Mouse (Mus musculus): ENCODE data around the gene Aqp6. TPM values are rescaled to one million over a fixed set of nuclear protein-coding genes. Genes with fewer than 3 reads are reported as not detected.

Aqp6 gene
- polyA plus RNA-seq, 1 experiment from 2014 or later, result 0.22 TPM

Other genes with a start within 250 kb of the Aqp6 start
- 8.6 and 8.9 TPM in 2 replicates for gene Fmnl3, start 230.9 kb upstream of the Aqp6 start, polyA plus RNA-seq (2014; fragmentation: Nextera tagmentation; extraction: Ambion mirVana)
- gene Tmbim6, start 208.5 kb upstream of the Aqp6 start, polyA plus RNA-seq (2014; fragmentation: Nextera tagmentation; extraction: Ambion mirVana), result 228 and 248 TPM in 2 replicates
- gene Nckap5l, start 143.7 kb upstream of the Aqp6 start, polyA plus RNA-seq (2014; fragmentation: Nextera tagmentation; extraction: Ambion mirVana), result 8.0 and 9.4 TPM in 2 replicates
- gene Bcdin3d, start 126.7 kb upstream of the Aqp6 start, polyA plus RNA-seq (2014; fragmentation: Nextera tagmentation; extraction: Ambion mirVana), result 19.5 and 19.7 TPM in 2 replicates
- 0.81 and 1.1 TPM in 2 replicates for gene Faim2, start 73.2 kb upstream of the Aqp6 start, polyA plus RNA-seq (2014; fragmentation: Nextera tagmentation; extraction: Ambion mirVana)
- gene Aqp2, start 22.3 kb upstream of the Aqp6 start, polyA plus RNA-seq (2014; fragmentation: Nextera tagmentation; extraction: Ambion mirVana), result not detected in 2 replicates
- 0.37 and 0.38 TPM in 2 replicates for gene Aqp5, start 10.6 kb upstream of the Aqp6 start, polyA plus RNA-seq (2014; fragmentation: Nextera tagmentation; extraction: Ambion mirVana)
- 214 and 230 TPM in 2 replicates for gene Racgap1, start 50.3 kb downstream of the Aqp6 start, polyA plus RNA-seq (2014; fragmentation: Nextera tagmentation; extraction: Ambion mirVana)
- gene Asic1, start 69.0 kb downstream of the Aqp6 start, polyA plus RNA-seq (2014; fragmentation: Nextera tagmentation; extraction: Ambion mirVana), result 10.5 and 11.4 TPM in 2 replicates
- 111 and 113 TPM in 2 replicates for gene Smarcd1, start 100.7 kb downstream of the Aqp6 start, polyA plus RNA-seq (2014; fragmentation: Nextera tagmentation; extraction: Ambion mirVana)
- not detected in 2 replicates for gene Gm17349, start 104.1 kb downstream of the Aqp6 start, polyA plus RNA-seq (2014; fragmentation: Nextera tagmentation; extraction: Ambion mirVana)
- gene Gpd1, start 116.1 kb downstream of the Aqp6 start, polyA plus RNA-seq (2014; fragmentation: Nextera tagmentation; extraction: Ambion mirVana), result 0.14 and 0.18 TPM in 2 replicates
- gene Cox14, start 124.2 kb downstream of the Aqp6 start, polyA plus RNA-seq (2014; fragmentation: Nextera tagmentation; extraction: Ambion mirVana), result 135 and 140 TPM in 2 replicates
- gene Cers5, start 171.5 kb downstream of the Aqp6 start, polyA plus RNA-seq (2014; fragmentation: Nextera tagmentation; extraction: Ambion mirVana), result 57.8 and 59.6 TPM in 2 replicates

Data from midbrain, embryonic 11.5 days (tissue).